Mouse (Mus musculus) kidney, postnatal 4 days (tissue): ENCODE data around the gene Ssxb3.
"Not testable (repeated sequence)": the region's sequence is repeated elsewhere in the genome, so short reads cannot be mapped to it uniquely, and the experiment has no call there.

Experiments
- DNase-seq, 2 experiments: peaks; one replicate each; pipeline ENCODE4 v3.0.0; 2021; ENCODE audit warnings: mixed read lengths in 2 of 2

The Ssxb3 gene

GRCm38 (mm10) chrX:8591716-8592115 is at the start of gene Ssxb3:
Gene Ssxb3 (minus strand): TSS chrX:8591816.
- not testable (repeated sequence) for DNase-seq

DNA sequence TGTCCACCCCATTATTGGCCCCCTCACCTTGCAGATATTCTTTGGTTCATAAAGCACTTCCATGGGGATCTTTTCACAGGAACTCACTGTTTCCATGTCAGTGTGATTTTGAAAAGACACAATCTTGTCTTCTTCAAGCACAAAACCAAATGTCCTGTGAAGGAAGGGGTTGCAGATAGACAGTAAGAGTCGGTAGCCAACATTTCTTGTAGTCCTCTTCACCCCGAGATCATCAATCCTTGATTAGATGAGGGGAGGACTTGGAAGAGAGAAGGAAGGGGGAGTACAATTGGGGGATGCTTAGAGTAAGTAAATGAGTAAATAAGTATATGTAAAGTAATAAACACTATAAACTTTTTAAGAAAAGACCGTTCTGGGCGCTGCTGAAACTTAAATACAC is 43.5 kb downstream of the Ssxb3 start, which contains the start of gene Ssxb6:
Ssxb6 (minus strand) TSS at position 101 of the 400 bp plus-strand sequence.
- not testable (repeated sequence) for DNase-seq
